Mouse (Mus musculus): ENCODE data around the gene Lrrc4.

DNA sequence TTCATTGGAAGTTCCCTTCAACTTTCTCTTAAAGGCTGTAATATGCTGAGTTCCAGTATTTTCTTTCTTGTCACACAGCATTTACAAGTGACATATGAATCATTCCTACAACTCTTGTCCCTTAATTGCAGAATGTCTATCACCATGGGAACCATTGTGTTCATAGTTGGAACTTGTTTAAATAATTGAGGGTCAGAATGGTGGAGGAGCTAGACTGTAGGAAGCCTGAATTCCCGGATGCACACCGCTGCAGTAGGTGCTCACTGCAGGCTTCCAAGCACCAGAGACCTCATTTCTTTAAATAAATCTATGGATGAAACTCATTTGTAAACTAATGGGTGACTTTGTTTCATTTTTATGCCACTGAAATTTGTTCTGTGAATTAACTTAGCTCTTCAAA, 201.7 kb downstream of the Lrrc4 start:
- no peak for TF ChIP-seq POLR2A (IDR thresholded peaks at IDR 0.05; ENCODE audit: borderline replicate concordance, extremely low read depth, low read depth, low read length)
- no peak for TF ChIP-seq CTCF (IDR thresholded peaks at IDR 0.05; ENCODE audit: insufficient read depth, low read length)
